Mouse (Mus musculus): Measurements from ENCODE around the gene Lifr.

The Lifr gene

GRCm38 (mm10) chr15:7129944-7130287 lies 39.5 kb downstream of the Lifr start:
- DNase-seq: peak; percentile 71

DNA sequence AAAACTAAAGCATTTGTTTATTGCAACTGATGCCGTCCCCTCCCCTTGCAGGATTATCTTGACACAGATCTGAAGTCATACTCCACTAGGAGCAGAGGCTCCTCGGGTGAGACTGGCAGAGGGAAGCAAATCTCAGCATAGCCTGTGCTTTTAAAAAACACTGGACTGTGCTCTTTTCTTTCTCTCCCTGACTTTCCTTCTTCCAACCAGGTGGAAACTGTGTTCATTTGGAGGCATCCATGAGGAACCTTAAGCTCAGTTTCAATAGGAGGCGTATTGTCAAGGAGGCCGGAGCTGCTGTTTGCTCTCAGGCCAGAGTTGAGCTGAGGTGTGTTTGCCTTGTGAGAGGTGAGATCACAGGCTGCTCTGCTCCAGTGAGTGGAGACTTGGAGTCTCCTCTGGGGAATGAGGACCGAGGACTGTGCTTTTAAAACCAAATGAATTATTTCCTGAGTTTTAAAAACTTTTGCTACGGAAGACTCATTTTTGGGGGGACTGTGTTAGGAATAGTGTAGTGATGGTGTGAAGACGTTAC lies 40.3 kb downstream of the Lifr start:
- DNase-seq: no peak

DNA sequence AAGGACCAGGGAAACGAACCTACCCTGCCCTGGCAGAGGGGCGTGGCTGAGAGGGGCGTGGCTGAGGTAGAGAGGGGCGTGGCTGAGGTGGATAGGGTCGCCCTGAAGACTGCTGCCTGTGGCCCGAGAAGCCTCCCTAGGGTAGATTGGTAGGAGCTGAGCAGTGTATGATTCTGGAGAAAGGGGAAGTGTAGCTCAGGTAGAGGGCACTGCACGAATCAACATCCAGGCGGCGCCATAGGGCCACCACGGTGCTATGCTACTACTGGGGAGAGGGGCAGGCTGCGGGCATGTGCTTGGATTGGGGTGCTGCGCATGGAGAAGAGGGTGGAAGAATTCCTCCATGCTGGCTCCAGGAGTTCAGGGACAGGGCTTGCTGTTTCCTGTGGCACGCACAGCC lies 42.3 kb downstream of the Lifr start:
- DNase-seq: no peak

GRCm38 (mm10) chr15:7134454-7135052 lies 44.1 kb downstream of the Lifr start:
- peak; percentile 75 for DNase-seq

- no peak for DNase-seq
Measured at GRCm38 (mm10) chr15:7135982-7136562, 45.7 kb downstream of the Lifr start.

- DNase-seq: no peak
Measured at GRCm38 (mm10) chr15:7136912-7137311, 46.5 kb downstream of the Lifr start.

DNA sequence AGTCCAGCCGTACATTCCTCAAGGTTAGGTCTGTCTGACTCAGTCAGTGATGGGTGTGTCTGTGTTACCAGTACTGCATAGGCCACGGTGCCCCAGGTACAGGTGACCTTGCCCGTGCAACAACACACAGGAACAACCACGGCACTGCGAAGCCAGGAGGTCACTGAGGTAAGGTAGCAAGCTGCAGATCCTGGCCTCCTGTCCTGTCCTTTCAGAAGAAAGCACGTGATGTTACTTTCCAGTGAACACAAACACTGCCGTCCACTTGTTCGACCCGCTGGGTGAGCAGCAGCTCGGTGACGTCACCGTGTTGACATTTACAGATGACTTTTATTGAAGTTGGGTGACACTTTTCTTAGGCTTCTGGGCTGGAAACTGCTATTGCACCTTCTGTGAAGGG lies 47.2 kb downstream of the Lifr start:
- peak; percentile 67 for DNase-seq

- DNase-seq: no peak
Measured at GRCm38 (mm10) chr15:7138471-7138870, 48.1 kb downstream of the Lifr start.

GRCm38 (mm10) chr15:7140322-7140721 lies 49.9 kb downstream of the Lifr start:
- no peak for DNase-seq

- DNase-seq: no peak
Measured at GRCm38 (mm10) chr15:7141246-7141645, 50.8 kb downstream of the Lifr start.

DNA sequence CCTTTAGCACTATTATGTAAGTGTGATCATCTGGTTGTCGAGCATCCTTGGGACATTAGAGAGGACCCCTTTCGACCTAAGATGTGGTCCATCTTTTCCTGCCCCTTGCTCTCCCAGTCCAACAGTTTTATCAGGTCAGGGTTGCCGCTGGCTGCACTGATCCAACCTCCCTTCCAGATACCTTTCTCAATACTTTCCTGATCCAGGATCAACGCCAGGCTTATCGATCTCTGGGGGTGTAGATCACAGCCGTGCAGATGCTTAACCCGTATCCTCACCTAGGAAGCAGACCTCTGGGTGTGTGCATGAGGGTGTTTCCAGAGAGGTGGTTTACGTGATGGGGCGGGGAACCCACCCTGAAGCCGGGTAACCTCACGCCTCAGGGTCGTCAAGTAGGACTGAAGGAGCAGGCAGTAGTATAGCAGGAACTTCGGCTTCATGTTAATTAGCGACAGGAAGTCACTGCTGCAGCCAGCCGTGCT lies 53.3 kb downstream of the Lifr start:
- DNase-seq: no peak

DNA sequence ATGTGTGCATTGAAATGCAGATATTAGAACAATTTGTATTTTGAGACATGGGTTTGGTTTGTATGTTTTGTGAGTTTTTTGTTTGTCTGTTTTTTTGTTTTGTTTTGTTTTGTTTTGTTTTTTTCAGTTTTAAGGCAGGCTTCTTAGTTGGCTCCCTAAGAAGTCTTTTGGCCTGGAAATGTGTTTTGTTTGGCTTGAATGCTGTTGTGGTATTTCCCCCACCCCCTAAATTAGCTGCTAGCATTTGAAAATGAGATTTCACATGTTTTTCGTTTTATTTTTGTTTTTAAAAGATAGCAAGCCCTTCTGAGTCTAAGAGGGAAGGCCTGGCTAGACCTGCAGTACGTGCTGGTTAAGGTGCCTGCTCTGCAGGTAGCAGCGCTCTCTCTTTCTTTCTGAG lies 54.1 kb downstream of the Lifr start:
- no peak for DNase-seq

DNA sequence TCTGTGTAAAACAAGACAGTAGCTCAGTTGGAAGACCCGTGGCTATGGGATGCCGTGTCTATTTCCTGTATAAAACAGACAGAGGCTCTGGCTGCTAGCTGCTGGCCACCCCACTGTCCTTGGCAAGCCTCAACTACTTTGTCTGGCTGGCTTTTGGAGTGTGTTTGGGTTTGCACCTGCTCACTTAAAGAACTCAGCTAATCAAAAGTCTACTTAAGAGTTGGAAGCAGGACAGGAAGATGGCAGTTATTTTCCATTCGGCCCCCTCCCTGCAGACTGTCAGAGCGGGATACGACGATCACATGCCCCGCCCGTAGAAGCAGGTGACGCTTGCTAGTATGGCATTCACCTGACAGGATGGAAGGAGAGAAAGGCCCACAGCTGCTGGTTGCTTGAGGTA lies 54.5 kb downstream of the Lifr start:
- no peak for DNase-seq

DNA sequence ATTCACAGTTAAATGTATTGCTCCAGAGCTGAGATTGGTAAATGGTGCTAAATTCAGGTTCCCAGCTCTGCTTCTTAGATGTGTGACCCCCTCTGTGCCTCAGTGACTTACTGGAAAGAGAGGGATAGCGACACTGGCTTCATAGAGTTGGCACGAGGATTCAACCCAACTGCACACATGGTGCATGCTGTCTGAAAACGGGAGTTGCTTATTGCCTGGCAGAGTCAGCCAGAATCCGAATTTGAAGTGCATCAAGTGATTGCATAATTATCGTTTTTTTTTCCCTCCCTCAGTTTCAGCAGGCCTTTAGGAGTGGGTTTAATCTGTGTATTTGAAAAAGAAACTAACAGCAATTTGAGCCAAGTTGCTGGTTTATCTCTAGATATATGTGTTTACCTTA lies 55.1 kb downstream of the Lifr start:
- no peak for DNase-seq

GRCm38 (mm10) chr15:7146529-7146928 lies 56.1 kb downstream of the Lifr start:
- DNase-seq: peak; percentile 81

DNA sequence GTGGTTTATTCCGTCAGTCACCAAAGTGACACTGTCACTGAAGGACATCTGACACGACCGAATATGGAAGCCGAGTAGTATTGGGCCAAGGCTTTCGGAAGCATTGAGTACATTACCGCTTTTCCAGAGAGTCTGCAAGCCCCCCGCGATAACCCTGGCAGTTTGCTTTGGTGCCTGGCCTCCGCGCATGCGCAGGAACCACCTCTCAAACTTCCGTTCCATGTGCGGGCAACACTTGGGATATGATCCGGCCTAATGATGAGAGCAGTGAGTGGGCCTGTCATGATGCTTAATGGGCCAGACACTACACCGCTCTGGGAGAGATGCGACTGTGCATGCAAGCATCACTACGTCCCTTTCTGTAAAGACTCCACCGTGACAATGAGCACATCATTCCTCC lies 59.4 kb downstream of the Lifr start:
- no peak for DNase-seq

- no peak for DNase-seq
Measured at GRCm38 (mm10) chr15:7150591-7150990, 60.2 kb downstream of the Lifr start.

DNA sequence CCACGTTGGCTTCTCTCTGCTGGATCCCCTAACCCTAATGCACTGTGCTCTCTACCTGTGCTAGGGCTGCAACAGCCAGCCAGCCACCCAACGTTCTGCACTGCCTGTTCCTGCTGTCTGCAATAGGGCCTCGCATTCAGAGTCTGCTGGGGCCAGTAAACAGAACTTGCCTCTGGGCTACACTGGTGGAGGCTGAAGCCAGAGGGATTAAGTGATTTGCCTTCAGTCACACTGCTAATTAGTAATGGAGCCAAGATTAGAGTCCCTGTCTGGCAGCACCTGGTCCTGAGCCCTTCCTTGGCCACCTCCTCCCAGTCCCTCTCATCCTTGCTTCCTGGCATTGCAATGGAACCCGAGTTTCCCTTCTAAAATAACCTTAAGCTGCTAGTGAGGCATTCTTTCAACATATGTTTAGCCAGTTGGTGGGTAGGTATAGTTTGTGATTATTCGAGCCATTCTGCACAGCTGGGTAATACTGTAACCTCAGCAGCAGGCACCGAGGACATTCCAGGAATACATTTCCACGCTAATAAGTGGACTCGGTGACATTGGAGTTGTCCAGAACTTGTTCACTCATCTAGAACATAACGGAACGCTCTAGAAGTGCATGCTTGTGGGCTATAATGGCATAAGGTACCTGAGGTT lies 61.8 kb downstream of the Lifr start:
- DNase-seq: peak; percentile 42

GRCm38 (mm10) chr15:7154010-7154736 lies 63.8 kb downstream of the Lifr start:
- DNase-seq: no peak

- DNase-seq: peak; percentile 55
Measured at GRCm38 (mm10) chr15:7154737-7155090, 64.3 kb downstream of the Lifr start.

DNA sequence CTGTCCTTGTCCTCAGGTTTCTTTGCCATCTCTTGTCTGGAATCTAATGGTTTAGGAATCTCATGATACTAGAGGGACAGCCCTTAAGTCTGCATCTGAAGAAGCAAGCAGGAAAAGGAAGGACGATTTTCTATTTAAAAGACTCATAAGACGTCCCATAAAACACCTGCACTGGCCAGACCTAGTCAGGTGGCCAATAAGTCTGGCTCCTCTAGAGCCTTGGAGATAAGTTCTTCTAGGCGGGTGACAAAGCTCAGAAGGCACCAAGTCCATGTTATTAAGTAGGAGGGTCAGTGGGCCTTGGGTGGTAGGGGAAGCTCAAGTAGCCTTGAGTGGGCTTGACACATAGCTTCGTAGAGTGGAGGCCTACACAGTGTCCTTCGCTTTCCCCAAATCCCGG lies 67.2 kb downstream of the Lifr start:
- no peak for DNase-seq

DNA sequence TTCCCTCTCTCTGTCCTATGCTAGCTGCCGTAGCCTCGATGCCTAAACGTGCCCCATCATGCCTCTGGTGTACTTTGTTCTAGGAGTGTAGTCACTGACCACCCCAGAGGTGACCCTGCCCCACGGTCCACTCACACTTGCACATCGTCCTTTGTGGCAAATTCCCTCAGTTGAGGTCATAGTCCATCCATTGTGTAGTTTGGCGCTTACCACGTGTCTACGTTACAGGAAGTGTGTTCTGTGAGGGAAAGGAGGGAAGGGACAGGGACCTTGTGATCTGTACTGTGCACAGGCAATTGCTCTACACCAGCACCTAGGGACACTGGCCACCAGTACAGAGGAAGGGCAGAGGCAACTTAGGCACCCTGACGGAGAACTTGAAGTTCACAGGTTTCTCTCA lies 69.5 kb downstream of the Lifr start:
- DNase-seq: peak; percentile 80

- DNase-seq: no peak
Measured at GRCm38 (mm10) chr15:7160321-7160720, 69.9 kb downstream of the Lifr start.

- DNase-seq: no peak
Measured at GRCm38 (mm10) chr15:7163851-7164250, 73.4 kb downstream of the Lifr start.

Measured in kidney, adult 9 months (tissue).